Mouse (Mus musculus) lung, postnatal 0 days (tissue): ENCODE measurements around the gene Comt. TPM values are rescaled to one million over a fixed set of nuclear protein-coding genes. Genes with fewer than 3 reads are reported as not detected.

Source experiments
- ATAC-seq: fragments of 200-750 bp; cut with Nextera tagmentation; 2 replicates; pipeline ENCODE4 v1.8.0; 2017; ENCODE audit warnings: moderate library complexity
- DNase-seq: peaks from one replicate; pipeline ENCODE4 v3.0.0-alpha.2; 2016; ENCODE audit warnings: low spot score
- H3K27ac ChIP-seq: fragments of 300-500 bp; sonication (generic); 2 replicates; pipeline ENCODE4 v1.5.1; 2014; ENCODE audit warnings: antibody characterized with exemption, mild to moderate bottlenecking, low read length, mixed read lengths
- H3K27me3 ChIP-seq: fragments of 300-500 bp; sonication (generic); replicated peaks from 2 replicates; pipeline ENCODE4 v1.6.1; 2014; ENCODE audit warnings: low read length, mixed read lengths; ENCODE audit not compliant: insufficient read depth
- H3K36me3 ChIP-seq: fragments of 300-500 bp; sonication (generic); 2 replicates; pipeline ENCODE4 v1.6.1; 2014; ENCODE audit warnings: low read length, mixed read lengths; ENCODE audit not compliant: insufficient read depth
- H3K4me1 ChIP-seq: fragments of 300-500 bp; sonication (generic); 2 replicates; pipeline ENCODE4 v1.6.1; 2014; ENCODE audit warnings: antibody characterized with exemption, low read depth, low read length, mixed read lengths; ENCODE audit not compliant: insufficient read depth
- H3K4me2 ChIP-seq: fragments of 300-500 bp; sonication (generic); replicated peaks from 2 replicates; pipeline ENCODE4 v1.6.1; 2014; ENCODE audit warnings: low read depth, mild to moderate bottlenecking, low read length, moderate library complexity, mixed read lengths
- H3K4me3 ChIP-seq: fragments of 300-500 bp; sonication (generic); 2 replicates; pipeline ENCODE4 v1.5.1; 2014; ENCODE audit warnings: low read depth, low read length
- H3K9ac ChIP-seq: fragments of 300-500 bp; sonication (generic); replicated peaks from 2 replicates; pipeline ENCODE4 v1.6.1; 2014; ENCODE audit warnings: low read depth, mild to moderate bottlenecking
- H3K9me3 ChIP-seq: fragments of 300-500 bp; sonication (generic); 2 replicates; pipeline ENCODE4 v1.6.1; 2016; ENCODE audit warnings: low read length, mixed read lengths
- CTCF ChIP-seq: IDR thresholded peaks from 2 replicates; pipeline ENCODE4 v1.5.1; 2016; ENCODE audit warnings: antibody characterized with exemption, mild to moderate bottlenecking
- EP300 ChIP-seq: IDR thresholded peaks from 2 replicates; pipeline ENCODE4 v1.6.1; 2016; ENCODE audit warnings: antibody characterized with exemption, mild to moderate bottlenecking, control low read depth
- WGBS: fragments of 180-500 bp; shearing (Covaris S2); extraction: QIAGEN DNeasy Blood & Tissue Kit; methylation state at CpG from one replicate; pipeline ENCODE4 v1.1.7; 2014; 5-methylcytosine and 5-hydroxymethylcytosine counted together
- polyA plus RNA-seq: library from polyadenylated mRNA; unstranded; fragments of >200 nt; fragmentation: Nextera tagmentation; extraction: Ambion mirVana; gene quantifications from 2 replicates; pipeline ENCODE4 v1.2.1, GENCODE M21; 2015

The Comt gene
- polyA plus RNA-seq, result 109 and 111 TPM in 2 replicates

DNA sequence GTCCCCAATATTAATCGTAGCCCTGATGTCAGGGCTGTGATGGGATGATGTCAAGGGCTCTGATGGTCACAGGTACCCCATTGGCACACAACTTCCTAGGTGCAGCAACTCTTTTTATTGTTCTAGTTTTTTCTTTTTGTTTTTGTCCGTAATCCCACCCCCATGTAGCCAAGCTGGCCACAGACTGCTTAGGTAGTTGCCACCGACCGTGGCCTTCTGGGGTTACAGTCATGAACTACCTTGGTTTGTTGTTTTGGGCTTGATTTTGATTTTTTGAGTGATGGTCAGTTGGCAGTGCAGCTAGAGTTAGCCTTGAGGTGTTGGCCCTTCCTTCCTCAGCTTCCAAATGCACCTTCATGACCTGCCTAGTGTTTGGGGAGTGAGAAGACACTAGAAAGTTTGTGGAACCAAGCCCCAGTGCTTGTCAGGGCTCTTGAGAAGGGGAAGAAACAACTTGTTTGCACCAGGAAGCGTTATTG lies at the start of gene Comt:
TSS of gene Comt (minus strand) at position 51 of the 479 bp plus-strand sequence.
- WGBS, result 58% methylated on average over 5 of the region's 5 CpGs
- no peaks in the 10 kb centered on the region for H3K36me3 ChIP-seq
- H3K27ac ChIP-seq, result peak within 1 kb of the TSS; percentile 85

DNA sequence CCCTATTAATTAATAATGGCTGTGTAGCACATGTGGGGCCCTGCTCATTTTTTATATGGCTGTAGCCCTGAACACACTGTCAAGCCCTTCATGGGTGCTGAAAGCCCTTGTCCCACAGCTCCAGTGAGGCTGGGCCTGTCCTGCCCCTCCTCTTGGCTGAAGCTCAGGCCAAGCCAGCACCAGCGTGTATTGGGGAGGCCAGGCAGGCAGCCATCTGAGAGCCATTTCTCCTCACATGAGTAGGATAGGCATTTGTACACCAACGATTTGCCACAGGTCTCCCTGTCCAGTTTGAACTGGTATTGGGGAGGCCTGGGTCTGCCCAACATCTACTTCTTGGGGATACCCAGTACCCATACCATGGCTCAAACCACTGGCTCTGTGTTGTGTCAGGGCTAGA lies 47.4 kb upstream of the Comt start:
- Histone ChIP-seq H3K4me2 (no peak overlapping the region), H3K9ac (no peak overlapping the region), H3K9me3 (no peaks in the 10 kb centered on the region), H3K27me3 (no peaks in the 10 kb centered on the region), H3K4me3 (no peak overlapping the region), H3K27ac (no peak overlapping the region), H3K4me1 (no peaks in the 10 kb centered on the region), H3K36me3 (peaks cover 8% of the 10 kb centered on the region; the same call in 1 of the 2 replicates)
- DNase-seq (no peak), ATAC-seq (no peak)
- 68% methylated on average over 2 of the region's 2 CpGs for WGBS
- TF ChIP-seq CTCF (no peak), EP300 (no peak)

More for the DNA sequence above, at the start of gene Comt:
- peaks cover 23% of the 10 kb centered on the region for H3K4me1 ChIP-seq
- H3K4me3 ChIP-seq, result peak within 1 kb of the TSS; percentile 78
- H3K9me3 ChIP-seq, result no peaks in the 10 kb centered on the region
- H3K9ac ChIP-seq, result peak within 1 kb of the TSS; percentile 62
- H3K27me3 ChIP-seq, result no peaks in the 10 kb centered on the region
- ATAC-seq, result no peak
- DNase-seq, result no peak
- peak within 1 kb of the TSS; percentile 87 for H3K4me2 ChIP-seq
- no peak for TF ChIP-seq CTCF
- no peak for TF ChIP-seq EP300

DNA sequence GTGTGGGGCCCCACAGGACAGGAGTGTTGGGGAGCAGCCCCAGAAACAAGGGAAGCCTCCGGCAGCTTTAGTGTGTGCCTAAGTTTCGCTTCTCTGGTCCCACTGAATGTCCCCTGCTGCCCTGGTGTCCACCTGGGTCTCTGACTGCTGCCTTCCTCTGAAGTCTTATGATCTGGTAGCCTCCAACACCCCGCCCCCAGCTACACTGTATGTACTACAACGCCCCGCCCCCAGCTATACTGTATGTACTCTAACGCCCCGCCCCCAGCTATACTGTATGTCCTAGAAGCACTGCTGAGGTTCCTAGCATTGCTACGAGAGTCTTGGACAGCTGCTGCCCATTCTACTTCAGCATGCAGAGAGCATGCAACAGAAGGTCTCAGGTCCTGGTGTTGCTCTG lies 46.3 kb upstream of the Comt start:
- H3K4me3 ChIP-seq, result no peak overlapping the region
- 77% methylated on average over 8 of the region's 8 CpGs for WGBS
- no peak overlapping the region for H3K4me2 ChIP-seq
- H3K27ac ChIP-seq, result no peak overlapping the region
- no peaks in the 10 kb centered on the region for H3K9me3 ChIP-seq
- H3K9ac ChIP-seq, result no peak overlapping the region
- peaks cover 8% of the 10 kb centered on the region; the same call in 1 of the 2 replicates for H3K36me3 ChIP-seq
- ATAC-seq, result no peak
- TF ChIP-seq EP300 (no peak), CTCF (no peak)
- H3K4me1 ChIP-seq, result no peaks in the 10 kb centered on the region
- no peak for DNase-seq
- H3K27me3 ChIP-seq, result no peaks in the 10 kb centered on the region

DNA sequence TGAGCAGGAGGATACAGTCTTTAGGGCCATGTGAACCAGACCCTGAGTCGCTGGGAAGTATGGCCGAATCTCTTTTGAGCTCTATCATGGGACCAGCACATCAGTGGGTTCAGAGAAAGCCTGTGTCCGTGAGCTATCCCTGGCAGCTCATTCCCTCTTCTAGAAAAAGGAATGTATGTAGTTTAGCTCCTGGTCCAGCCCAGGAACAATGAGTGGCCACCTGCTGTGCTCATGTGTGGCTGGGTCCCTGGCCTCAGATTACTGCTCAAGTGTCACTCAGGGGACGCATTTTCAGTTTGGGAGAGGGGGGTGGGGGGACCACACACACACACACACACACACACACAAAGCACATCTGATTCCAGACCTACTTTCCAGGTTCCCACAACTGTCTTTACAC lies 45.8 kb upstream of the Comt start:
- no peak for DNase-seq
- Histone ChIP-seq H3K4me2 (no peak overlapping the region), H3K9me3 (no peaks in the 10 kb centered on the region), H3K27ac (no peak overlapping the region), H3K36me3 (peaks cover 8% of the 10 kb centered on the region; the same call in 1 of the 2 replicates), H3K9ac (no peak overlapping the region), H3K4me1 (no peaks in the 10 kb centered on the region), H3K4me3 (no peak overlapping the region), H3K27me3 (no peaks in the 10 kb centered on the region)
- TF ChIP-seq EP300 (no peak), CTCF (no peak)
- ATAC-seq, result no peak
- WGBS, result 81% methylated on average over 4 of the region's 4 CpGs

DNA sequence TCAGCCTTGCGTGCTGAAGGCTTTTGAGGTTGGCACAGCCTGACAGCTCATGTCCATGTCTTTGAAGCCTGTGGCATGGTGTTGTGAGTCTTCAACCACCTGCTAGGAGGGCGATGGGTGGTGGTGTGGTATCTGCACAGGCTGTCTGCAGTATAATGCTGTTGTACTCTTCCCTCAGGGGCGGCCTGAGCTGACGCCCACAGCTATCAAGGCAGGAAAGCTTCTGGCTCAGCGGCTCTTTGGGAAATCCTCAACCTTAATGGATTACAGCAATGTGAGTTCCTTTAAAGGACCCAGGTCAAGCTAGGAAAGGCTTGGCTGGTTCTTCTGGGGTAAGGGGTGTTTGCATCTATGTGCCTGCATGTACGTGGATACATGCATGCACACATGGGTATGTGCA lies 45.3 kb upstream of the Comt start:
- WGBS, result 87% methylated on average over 6 of the region's 6 CpGs
- Histone ChIP-seq H3K4me3 (no peak overlapping the region), H3K36me3 (peaks cover 8% of the 10 kb centered on the region; the same call in 1 of the 2 replicates), H3K4me1 (no peaks in the 10 kb centered on the region), H3K27me3 (no peaks in the 10 kb centered on the region), H3K27ac (no peak overlapping the region), H3K4me2 (no peak overlapping the region), H3K9ac (no peak overlapping the region), H3K9me3 (no peaks in the 10 kb centered on the region)
- TF ChIP-seq CTCF (no peak), EP300 (no peak)
- ATAC-seq (no peak), DNase-seq (no peak)

DNA sequence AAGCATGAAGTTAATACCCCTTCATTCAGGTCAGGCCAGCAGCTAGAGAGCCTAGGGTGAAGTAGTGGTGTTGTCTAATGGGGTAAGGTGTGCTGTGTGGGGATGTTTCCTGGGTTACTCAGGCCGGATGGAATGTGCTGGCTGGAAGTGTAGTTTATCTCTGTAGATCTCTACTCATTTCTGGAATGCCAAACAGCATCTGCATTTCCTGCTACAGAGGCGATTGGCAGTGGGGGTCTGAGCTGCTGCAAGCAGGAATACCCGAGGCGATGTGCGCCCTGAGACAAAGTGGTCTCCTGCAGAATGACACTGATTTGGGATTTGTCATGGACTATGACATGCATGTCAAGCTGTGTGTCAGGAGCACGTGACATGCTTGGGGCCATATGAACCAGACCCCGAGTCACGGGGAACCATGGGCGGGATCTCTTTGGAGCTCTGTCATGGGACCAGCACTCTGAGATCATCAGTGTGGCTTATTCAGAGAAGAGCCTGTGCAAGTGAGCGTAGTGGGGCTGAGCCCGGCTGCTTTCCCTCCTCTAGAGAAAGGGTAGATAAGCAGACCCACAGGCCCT lies 44.8 kb upstream of the Comt start:
- ATAC-seq, result peak; percentile 16; the same call in 1 of the 2 replicates
- H3K4me3 ChIP-seq, result no peak overlapping the region
- H3K4me1 ChIP-seq, result no peaks in the 10 kb centered on the region
- no peak overlapping the region for H3K9ac ChIP-seq
- no peaks in the 10 kb centered on the region for H3K9me3 ChIP-seq
- WGBS, result 66% methylated on average over 11 of the region's 11 CpGs
- no peak overlapping the region for H3K4me2 ChIP-seq
- H3K36me3 ChIP-seq, result peaks cover 8% of the 10 kb centered on the region; the same call in 1 of the 2 replicates
- no peaks in the 10 kb centered on the region for H3K27me3 ChIP-seq
- no peak overlapping the region for H3K27ac ChIP-seq
- DNase-seq, result no peak
- TF ChIP-seq CTCF (no peak), EP300 (no peak)
